Mouse (Mus musculus): ENCODE results near the gene Hils1.
"Not testable (repeated sequence)": the region's sequence is repeated elsewhere in the genome, so short reads cannot be mapped to it uniquely, and the experiment has no call there.

The Hils1 gene

DNA sequence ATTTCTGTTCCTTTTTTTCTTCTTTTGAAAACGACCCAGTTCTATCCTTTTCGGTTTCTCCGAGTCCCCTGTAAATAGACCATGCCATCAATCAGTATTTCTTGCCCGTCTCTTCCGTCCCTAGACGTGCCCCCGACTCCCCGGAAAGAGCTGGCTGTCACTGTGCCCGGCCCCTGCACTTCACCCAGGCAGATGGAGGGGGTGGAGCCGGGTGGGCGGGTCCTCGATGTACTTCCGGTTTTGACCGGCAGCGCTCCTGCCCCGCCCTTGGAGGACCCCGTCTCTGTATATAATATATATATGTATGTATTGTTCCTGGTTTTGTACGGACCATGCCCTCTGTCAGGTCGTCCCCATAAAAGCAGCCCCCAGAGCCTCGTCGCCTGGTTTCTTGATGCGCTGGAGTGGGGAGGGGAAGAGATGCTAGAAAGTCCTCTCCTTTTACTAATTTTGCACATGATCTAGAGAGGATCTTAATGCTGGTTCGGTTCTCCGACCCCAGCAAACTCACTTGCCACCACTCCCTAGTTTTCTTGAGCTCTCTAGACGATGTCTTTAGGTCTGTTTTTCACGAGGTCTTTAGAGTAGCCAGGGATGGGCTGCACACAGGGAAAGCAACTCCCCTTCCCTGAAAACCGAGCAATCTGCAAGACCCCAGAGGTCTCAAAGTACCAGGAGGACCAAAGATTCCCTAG, 39.3 kb downstream of the Hils1 start:
- DNase-seq, result peak; percentile 76

GRCm38 (mm10) chr11:95007418-95007817, 40.0 kb downstream of the Hils1 start:
- DNase-seq, result no peak

DNA sequence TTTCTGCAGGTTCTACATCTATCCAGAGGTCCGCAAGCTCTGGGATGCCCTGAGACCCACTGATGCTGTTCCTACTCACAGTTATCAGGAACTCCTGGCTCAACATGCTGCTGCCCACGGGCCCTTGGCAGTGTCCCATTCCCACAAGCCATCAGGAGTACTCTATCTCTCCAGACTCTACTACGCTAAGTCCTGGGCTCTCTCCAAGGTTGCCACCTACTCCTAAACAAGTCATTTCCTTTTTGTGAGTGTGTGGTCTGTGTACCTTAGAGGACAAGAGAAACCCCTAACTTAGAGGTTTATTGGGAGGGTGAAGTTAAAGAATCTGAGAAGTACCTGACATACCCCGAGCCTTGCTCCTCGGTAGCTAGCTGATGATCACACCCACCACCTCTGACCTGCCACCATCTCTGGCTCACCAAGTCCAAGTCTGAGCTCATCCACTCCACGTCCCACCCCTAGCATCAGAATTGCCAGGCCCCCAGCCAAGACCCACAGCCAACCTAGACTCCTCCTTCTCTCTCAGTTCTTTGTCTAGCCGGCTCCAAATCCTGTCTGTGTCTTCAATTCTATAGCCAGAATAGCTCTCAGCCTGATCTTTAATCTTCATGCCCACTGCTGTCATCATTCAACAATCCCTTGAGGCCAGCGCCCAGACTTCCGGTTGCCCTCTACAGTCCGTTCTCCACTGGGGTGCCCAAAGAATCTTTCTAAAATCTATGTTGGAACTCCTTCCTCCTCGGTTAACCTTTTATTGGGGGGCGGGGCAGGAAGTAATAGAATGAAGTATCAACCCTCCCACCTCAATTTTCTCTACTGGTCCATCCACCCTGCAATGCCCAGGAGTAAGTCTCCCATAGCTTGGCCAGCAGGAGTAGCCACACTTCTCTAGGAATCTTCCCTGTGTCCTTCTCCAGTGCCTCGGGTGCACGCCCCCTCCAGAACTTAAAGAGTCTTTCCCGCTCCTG, 41.6 kb downstream of the Hils1 start:
- DNase-seq, result no peak

DNA sequence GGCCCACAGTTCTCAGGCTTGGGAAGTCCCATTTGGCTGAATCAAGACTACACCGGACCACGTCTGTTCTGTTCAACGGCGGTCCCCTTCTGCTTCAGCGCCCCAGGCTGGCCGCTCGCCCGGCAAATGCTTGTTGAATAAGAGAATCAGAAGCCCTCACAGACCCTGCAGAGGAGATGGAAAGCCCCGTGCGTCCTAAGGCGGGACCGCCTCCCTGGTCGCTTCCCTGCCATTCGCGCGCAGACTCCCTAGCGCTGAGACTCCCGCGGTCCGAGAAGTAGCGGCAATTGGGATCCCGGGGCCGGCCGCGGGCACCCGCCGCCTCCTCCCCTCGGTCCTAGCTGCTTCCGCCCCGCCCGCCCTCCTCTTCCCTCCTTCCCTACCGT, 42.2 kb downstream of the Hils1 start, which contains the start of gene Samd14:
Gene Samd14, plus strand, starts transcription at position 251 of the 386 bp plus-strand sequence.
- DNase-seq, result peak; percentile 72

- DNase-seq, result no peak
Observed at GRCm38 (mm10) chr11:95010141-95010739, 42.8 kb downstream of the Hils1 start.

DNA sequence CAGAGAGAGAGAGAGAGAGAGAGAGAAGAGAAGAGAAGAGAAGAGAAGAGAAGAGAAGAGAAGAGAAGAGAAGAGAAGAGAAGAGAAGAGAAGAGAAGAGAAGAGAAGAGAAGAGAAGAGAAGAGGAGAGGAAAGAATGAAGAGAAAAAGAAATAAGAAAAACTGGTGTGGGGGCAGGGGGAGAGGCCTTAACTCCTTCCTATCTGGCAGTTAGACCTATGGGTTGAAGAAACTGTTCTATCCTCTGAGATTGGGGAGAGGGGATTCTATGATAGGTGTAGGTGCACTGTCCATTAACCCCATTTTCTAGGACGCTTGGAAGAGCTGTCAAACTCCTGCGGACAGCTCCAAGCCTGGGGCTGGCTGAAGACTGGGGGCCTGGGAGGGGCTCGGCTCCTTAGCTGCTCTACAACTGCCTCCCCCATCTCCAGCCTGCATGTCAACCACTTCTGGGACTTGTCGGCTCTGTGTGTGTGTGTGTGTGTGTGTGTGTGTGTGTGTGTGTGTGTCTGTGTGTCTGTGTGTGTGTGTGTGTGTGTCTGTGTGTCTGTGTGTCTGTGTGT, 43.5 kb downstream of the Hils1 start:
- DNase-seq, result not testable (repeated sequence)

DNA sequence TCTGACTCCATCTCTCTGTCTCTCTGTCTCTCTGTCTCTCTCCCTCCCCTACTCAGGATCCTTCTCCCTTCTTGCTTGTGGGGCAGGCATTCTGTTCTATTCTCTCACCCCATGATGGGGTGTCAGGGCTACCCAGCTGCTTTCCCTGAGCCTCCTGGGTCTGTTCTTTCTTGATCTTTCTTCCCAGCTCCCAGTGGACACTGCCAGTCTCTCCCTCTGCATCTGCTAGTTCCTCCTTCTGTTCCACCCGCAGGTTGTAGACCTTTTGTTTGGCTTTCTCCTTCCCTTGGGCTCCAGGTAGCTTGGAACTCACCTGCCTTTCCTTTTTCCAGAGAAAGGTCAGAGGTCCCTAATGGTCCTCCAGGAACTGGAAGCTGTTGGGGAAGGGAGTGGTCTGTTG, 44.0 kb downstream of the Hils1 start:
- no peak for DNase-seq

DNA sequence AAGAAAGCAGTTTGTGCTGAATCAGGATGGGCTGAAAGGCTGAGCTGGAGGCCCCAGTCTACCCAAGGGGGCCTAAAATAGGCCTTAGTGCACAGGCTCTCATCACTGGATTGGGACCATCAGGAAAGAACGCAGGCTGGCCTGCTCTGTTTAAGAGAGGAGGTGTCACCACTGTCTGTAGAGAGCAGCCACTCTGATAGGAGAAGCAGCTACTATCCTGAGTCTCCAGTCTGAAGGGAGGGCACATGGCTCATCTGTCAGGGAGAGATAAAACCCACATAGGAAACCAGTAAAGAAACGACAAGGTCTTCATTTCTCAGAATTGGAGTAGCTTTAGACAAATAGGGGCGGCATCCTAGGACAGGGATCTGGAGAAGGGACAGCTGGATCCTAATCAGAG, 44.7 kb downstream of the Hils1 start:
- no peak for DNase-seq

DNA sequence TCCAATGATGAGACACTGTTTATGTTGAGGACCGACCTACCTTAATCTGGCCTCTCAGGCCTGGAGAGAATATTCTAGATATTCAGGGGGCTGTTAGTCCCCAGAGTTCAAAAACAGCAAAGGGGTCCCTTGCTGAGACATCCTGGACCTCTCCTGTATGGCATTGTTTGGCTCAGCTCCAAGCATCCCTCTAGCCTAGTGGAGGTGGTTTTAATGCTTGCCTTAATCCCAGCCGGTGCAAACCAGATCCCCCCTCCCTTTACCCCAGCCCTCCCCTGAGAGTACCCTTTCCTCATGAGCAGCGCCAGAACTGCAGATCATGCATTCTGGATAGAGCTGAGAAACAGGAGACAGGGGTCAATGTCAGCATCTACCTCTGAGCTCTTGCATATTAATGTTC, 45.1 kb downstream of the Hils1 start:
- no peak for DNase-seq

DNA sequence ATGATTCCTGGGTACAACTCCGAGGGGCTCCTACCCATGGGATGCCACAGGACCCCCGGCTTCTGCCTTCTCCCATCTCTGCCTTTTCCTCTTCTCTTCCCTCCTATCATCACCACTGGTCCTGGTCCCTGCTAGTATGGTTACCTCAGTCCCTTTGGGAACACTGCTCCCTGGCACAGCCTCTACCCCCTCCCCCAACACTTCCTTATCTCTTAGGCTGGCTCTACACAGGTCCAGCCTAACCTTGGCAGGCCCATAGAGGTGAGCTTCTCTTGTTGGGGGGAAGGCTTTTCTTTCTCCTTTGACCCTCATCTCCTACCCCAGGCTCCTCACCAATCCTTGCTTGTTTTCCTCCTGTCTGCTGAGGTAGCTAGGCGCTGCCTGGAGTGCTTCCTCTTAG, 48.1 kb downstream of the Hils1 start:
- no peak for DNase-seq
